Mouse (Mus musculus) layer of hippocampus, adult 9-10 months (tissue): ENCODE data around the gene Prss33.
A peak's percentile ranks its signal among the peaks of the same experiment; 100 is the strongest.

Source experiments
- DNase-seq: peaks from one replicate; pipeline ENCODE4 v3.0.0; 2022; ENCODE audit warnings: low spot score

Gene Prss33

GRCm38 (mm10) chr17:23825591-23825990 lies 10.3 kb downstream of the Prss33 start:
- DNase-seq: no peak

DNA sequence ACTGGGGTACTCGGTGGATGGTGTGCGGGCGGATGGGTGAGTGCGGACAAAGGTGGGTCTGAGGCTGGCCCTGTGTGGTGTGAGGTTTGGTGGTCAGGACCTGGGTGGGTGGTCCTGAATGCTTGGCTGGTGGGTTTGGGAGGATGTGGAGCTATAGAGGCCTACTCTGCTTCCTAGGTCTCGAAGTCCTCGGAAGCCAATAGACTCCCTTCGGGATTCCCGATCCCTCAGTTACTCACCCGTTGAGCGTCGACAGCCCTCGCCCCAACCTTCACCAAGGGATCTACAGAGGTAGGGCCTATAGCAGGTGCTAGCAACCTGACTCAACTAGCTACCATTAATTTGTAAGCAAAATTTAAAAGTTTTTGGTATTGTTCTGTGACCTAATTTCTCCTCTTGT lies 12.2 kb downstream of the Prss33 start:
- no peak for DNase-seq

GRCm38 (mm10) chr17:23823018-23823417 lies 12.8 kb downstream of the Prss33 start:
- DNase-seq: no peak

- DNase-seq: no peak
Observed at GRCm38 (mm10) chr17:23822094-23822493, 13.8 kb downstream of the Prss33 start.

DNA sequence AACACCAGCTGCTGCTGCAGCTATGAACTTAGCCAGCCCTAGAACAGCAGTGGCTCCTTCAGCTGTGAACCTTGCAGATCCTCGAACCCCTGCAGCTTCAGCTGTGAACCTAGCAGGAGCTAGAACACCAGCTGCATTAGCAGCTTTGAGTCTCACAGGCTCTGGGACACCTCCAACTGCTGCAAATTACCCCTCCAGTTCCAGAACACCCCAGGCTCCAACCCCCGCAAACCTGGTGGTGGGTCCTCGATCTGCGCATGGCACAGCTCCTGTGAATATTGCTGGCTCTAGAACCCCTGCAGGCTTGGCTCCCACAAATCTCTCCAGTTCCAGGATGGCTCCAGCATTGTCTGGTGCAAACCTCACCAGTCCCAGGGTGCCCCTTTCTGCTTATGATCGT lies 15.1 kb downstream of the Prss33 start:
- no peak for DNase-seq

- DNase-seq: no peak
Observed at GRCm38 (mm10) chr17:23819235-23819634, 16.6 kb downstream of the Prss33 start.

DNA sequence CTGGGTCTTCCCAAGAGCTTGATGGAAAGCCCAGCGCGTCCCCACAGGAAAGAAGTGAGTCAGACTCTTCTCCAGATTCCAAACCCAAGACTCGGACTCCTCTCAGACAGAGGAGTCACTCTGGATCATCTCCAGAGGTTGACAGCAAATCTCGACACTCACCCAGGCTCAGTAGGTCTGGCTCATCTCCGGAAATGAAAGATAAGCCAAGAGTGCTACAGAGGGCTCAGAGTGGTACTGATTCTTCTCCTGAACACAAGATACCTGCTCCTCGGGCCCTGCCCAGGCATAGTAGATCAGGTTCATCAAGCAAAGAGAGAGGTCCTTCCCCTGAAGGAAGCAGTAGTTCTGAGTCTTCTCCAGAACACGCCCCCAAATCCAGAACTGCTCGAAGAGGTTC lies 17.3 kb downstream of the Prss33 start:
- DNase-seq: no peak

DNA sequence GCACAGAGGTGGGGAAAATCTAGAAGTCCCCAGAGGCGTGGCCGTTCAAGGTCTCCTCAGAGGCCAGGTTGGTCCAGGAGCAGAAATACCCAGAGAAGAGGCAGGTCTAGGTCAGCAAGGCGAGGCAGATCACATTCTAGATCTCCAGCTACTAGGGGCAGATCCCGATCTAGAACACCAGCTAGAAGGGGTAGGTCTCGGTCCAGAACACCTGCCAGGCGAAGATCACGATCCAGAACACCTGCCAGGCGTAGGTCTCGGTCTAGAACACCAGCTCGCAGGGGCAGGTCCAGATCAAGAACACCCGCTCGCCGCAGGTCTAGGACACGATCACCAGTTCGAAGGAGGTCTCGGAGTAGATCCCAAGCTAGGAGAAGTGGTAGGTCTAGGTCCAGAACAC lies 20.2 kb downstream of the Prss33 start:
- no peak for DNase-seq

DNA sequence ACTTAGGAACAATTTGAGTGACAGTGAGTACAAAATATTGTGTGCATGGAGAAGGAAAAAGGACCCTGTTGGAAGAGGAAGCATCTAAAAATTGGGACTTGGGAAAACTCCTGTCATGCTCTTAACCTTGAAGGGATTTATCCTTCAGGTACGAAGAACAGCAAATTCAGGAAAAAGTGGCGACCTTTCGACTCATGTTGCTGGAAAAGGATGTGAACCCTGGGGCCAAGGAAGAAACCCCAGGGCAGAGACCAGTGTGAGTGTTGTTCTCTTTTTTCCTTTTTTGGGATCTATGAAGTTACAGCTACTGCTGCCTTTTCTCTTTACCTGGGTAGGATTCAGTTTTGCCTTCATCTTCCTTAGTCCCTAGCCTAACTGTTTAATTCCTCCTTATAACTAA lies 27.9 kb downstream of the Prss33 start:
- DNase-seq: no peak

- DNase-seq: no peak
Observed at GRCm38 (mm10) chr17:23806867-23807266, 29.0 kb downstream of the Prss33 start.

DNA sequence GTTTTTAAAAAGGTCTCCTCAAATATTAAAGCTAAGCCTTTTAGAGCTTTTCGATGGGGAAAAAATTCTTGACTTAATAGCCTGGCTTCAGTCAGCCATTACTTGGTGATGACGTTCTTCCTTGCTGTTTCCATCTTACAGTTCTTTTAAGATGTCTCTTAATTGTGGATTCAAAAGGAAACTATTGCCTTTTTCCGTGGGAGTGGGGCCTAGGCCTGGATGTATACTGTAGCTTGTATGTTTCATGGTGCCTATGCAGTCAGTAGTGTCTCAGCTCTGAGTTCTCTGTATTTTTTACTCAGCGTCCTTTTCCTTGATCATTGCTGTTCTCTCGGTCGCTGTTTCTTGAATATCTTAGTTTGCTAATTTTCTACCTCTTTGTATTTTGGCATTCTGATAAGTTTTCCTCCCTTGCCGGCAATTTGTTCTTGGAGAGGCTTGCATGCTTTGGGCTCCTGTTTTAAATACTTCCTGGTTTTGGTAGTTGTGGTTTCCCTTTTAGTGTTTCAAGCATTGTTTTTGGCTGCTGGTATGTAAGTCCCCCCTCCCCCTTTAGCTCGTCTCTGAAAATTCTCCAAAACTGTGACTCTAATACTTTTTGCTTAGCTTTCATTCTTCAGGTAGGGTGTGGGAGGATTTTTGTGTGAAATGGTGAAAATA lies 31.3 kb downstream of the Prss33 start:
- no peak for DNase-seq

- DNase-seq: no peak
Observed at GRCm38 (mm10) chr17:23803366-23804041, 32.4 kb downstream of the Prss33 start.

GRCm38 (mm10) chr17:23802746-23803365 lies 33.0 kb downstream of the Prss33 start:
- peak; percentile 92 for DNase-seq

GRCm38 (mm10) chr17:23801627-23802026 lies 34.2 kb downstream of the Prss33 start:
- no peak for DNase-seq

GRCm38 (mm10) chr17:23797316-23797715 lies 38.5 kb downstream of the Prss33 start:
- DNase-seq: no peak

DNA sequence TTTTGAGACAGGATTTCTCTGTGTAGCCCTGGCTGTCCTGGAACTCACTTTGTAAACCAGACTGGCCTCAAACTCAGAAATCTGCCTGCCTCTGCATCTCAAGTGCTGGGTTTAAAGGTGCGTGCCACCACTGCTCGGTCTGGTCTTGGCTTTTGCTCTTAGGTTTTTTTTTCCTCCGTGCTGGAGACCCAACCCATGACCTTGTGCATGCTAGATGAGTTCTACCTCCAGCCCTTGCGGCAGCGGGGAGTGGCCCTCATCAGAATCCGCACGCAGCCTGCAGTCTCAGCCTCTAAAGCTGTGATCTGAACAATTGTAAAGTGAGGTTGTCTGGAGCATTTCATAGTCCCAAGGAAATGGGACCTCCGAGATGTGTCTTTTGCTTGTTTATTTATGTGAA lies 40.5 kb downstream of the Prss33 start:
- no peak for DNase-seq

DNA sequence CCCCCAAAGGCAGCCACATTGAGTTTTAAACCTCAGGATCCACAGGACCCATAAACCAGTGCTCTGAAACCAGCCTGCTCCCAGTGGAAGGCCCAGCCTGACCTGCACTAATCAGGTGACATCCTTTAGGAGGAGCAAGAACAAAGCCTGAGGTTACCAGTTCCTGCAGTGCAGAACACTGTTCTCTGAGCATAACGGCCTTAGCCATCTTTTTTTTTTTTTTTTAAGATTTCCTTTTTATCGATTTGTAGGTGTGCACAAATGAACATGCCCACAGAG lies 44.8 kb downstream of the Prss33 start:
- DNase-seq: no peak

GRCm38 (mm10) chr17:23790269-23791078 lies 45.4 kb downstream of the Prss33 start, which contains the start of gene Srrm2:
Gene Srrm2, plus strand, starts transcription at chr17:23790532.
- no peak for DNase-seq

DNA sequence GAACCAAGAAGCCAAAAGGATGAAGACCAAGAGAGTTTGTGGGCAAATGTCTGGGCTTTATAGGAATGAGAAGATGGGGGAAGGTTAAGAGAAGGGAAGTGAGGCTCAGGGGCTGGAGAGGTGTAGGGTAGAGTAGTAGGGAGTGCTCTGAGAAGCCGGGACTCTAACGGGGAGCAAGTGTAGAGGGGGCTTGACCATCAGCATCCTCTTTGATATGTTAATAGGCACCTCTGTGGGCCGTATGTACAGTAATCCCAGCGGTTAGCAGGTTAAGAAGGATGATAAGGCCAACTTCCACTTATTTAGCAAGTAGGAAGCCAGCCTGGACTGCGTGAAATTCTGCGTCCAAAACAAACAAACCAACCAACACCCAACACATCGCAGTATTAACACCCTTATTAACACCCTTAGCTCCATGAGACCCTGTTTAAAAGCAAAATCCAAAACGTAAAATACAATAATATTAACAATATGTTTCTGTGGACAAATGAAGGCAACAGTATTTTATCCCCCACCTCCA lies 46.0 kb downstream of the Prss33 start:
- no peak for DNase-seq

DNA sequence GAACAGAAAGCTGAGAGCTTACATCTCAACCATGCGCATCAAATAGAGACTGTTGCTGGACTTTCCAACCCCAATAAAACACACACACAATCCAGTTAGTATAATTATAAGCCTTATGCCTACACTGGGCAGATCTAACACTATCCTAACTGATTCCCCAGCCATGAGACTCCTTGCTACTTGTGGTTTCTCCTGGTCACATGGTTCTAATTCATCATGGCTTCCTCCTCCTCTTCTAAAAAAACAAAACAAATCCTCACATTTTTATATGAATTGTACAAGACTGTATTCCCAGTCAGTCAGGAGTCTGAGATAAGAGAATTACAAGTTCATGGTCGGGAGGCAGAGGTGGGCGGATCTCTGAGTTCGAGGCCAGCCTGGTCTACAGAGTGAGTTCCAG lies 46.9 kb downstream of the Prss33 start:
- DNase-seq: no peak

DNA sequence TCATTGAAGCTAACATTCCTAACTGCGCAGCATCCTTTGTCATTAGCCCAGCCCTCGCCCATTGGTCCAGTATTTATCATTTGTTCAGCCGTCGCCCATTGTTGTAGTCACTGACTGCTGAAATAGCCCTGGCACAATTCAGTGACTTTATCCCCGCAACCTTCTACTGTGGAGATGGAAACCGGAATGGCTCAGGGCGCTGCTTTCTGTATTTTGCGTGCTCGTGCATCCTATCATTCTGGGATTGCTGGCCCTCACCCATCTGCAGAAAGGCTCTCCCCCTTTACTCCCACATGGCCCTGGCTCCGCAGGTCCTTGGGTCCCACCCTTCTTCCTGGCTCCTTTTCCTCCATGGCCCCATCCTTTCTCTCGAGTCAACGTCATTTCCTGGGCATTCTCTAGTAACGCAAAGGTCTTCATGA lies 49.3 kb downstream of the Prss33 start:
- DNase-seq: no peak
